Comparison of ENCODE assay signal across 19 mouse cellular contexts in the genomic region with DNA sequence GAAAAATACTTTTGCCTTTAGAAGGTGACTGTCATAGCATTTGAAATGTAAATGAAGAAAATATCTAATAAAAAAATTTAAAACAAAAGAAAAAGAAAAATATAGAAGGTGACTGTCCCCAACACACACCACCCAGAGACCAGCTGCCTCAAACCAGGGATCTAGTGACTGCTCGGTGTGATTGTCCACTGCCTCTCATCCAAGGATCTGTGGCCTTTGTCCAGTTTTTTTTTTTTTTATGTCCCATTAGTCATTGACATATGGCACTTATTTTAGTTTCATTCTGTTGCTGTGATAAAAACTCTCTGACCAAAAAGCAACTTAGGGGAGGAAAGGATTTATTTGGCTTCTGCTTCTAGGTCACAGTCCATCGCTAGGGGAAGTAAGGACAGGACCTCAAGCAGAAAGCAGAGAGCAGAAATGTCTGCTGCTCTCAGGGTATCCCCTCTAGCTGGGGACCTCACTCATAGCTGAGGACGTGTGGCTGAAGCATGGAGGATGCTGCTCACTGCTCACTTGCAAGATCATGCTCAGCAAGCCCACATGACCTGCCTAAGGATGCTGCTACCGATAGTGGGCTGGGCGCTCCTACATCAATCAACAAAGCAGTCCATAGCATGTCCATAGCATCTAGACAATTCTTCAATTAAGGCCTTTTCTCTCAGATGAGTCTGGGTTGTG.
DNase-seq lines count a peak whose midpoint lies in the region; ATAC-seq and TF ChIP-seq lines count a peak whose summit lies in the region.
"Had no signal": no experiment of that assay in that cellular context is flagged by ENCODE, and none has a peak within 500 bp of the region (broad histone marks: within the 10 kb centered on the region; RNA-seq: fewer than 3 reads in every experiment).

No protein-coding gene starts in this region.

- WGBS in thymus, adult 2 months, result 86% methylated on average over 5 of the region's 5 CpGs

- H3K4me3 ChIP-seq in thymus, adult 2 months (ENCODE audit: control insufficient read depth, insufficient read depth, low read length), result no peak overlapping the region
- H3K4me3 ChIP-seq: embryonic facial prominence, embryonic 10.5 days; heart, embryonic 12.5 days; hindbrain, embryonic 10.5 days; intestine, embryonic 15.5 days had no signal

- no peak for DNase-seq in cerebellum, adult 11 months
- peak; percentile 86 for DNase-seq in brain, adult 2 months (ENCODE audit: low read depth, low spot score)
- DNase-seq in cerebellum, adult 9-10 months, result peak; percentile 87
- no peak for DNase-seq in thymus, adult 2 months
- DNase-seq in urinary bladder, adult 18-20 months (ENCODE audit: low spot score in 2 of 2), result no peak
- DNase-seq: adrenal gland, adult 8-10 months; adrenal gland, postnatal 36 days; B cell, adult 2 months; kidney, adult 18-20 months had no signal

- no peaks in the 10 kb centered on the region for H3K27me3 ChIP-seq in thymus, adult 2 months (ENCODE audit: control insufficient read depth, insufficient read depth, low read length)
- H3K27me3 ChIP-seq: heart, embryonic 12.5 days; intestine, embryonic 15.5 days had no signal

- ATAC-seq in cerebellum, adult (ENCODE audit: insufficient number of reproducible peaks, low FRiP score, low TSS enrichment), result peak; percentile 66; the same call in 1 of the 2 replicates
- ATAC-seq in neutrophil, adult 5-6 weeks (ENCODE audit: extremely low read depth, insufficient number of reproducible peaks, low FRiP score, poor library complexity, severe bottlenecking), result 0 out of 2 replicates have a peak, but pooled peaks have one; percentile 16
- ATAC-seq: CD4-positive, CD25-positive, alpha-beta regulatory T cell, adult 4 months; forebrain, embryonic 14.5 days; intestine, embryonic 15.5 days had no signal

- H3K36me3 ChIP-seq in thymus, adult 2 months (ENCODE audit: control insufficient read depth, insufficient read depth, low read length), result no peaks in the 10 kb centered on the region
- H3K36me3 ChIP-seq: embryonic facial prominence, embryonic 10.5 days; G1E; heart, embryonic 12.5 days; hindbrain, embryonic 10.5 days; intestine, embryonic 15.5 days had no signal

- no peak overlapping the region for H3K27ac ChIP-seq in thymus, adult 2 months (ENCODE audit: control insufficient read depth, insufficient read depth, low read length)
- H3K27ac ChIP-seq: embryonic facial prominence, embryonic 10.5 days; hindbrain, embryonic 10.5 days; hindbrain, embryonic 14.5 days; intestine, embryonic 15.5 days had no signal

- H3K4me1 ChIP-seq in thymus, adult 2 months (replicated peaks; ENCODE audit: control insufficient read depth, insufficient read depth, low read length), result no peaks in the 10 kb centered on the region
- H3K4me1 ChIP-seq: embryonic facial prominence, embryonic 10.5 days; heart, embryonic 12.5 days; hindbrain, embryonic 10.5 days; intestine, embryonic 15.5 days had no signal

- no peak for TF ChIP-seq POLR2A in thymus, adult 2 months (IDR thresholded peaks at IDR 0.05; ENCODE audit: control insufficient read depth, extremely low read depth, insufficient read depth, low read length, poor library complexity)

- TF ChIP-seq CTCF in thymus, adult 2 months (IDR thresholded peaks at IDR 0.05; ENCODE audit: borderline replicate concordance, control insufficient read depth, extremely low read depth, insufficient read depth, low read length, poor library complexity), result no peak

Comparison
In these comparisons a context has a peak if more than half of its experiments do, and no peak if none do; other contexts are left out.
1. DNase-seq: peak in brain, adult 2 months (single experiment) and cerebellum, adult 9-10 months (single experiment); none in cerebellum, adult 11 months (single experiment), thymus, adult 2 months (single experiment) and urinary bladder, adult 18-20 months (0 of 2).